10 mouse cellular contexts compared by ENCODE assay signal in the genomic region with DNA sequence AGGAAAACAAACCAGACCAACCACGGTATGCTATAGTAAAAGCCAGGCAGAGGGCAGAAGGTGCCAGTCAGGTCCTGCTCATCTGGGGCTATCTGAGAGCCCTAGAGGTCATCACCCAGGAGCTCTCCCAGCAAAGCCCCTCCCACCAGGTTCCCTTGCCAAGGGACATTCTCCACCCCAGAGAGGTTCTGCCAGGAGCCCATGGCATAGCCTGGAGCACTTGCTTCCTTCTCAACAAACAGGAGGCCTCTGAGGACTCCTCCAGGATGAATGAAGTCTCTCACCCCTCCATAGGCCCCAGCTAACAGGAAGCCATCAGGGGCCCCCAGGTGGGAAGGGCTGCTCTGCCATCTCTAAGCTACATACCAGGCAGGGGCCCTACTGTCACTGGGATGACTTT.
A peak's percentile ranks its signal among the peaks of the same experiment; 100 is the strongest.
DNase-seq lines count a peak whose midpoint lies in the region; ATAC-seq lines count a peak whose summit lies in the region.
"Had no signal": no experiment of that assay in that cellular context is flagged by ENCODE, and none has a peak within 500 bp of the region (broad histone marks: within the 10 kb centered on the region; RNA-seq: fewer than 3 reads in every experiment).

No protein-coding gene starts in this region.

- no peak for ATAC-seq in heart, embryonic 12.5 days (ENCODE audit: insufficient number of reproducible peaks, low FRiP score)
- ATAC-seq in liver, embryonic 16.5 days (ENCODE audit: low read depth), result no peak; the same call in 1 of the 2 replicates
- ATAC-seq in forebrain, embryonic 13.5 days, result no peak

- H3K27ac ChIP-seq in heart, embryonic 12.5 days (ENCODE audit: poor library complexity, severe bottlenecking), result no peak overlapping the region
- peak overlapping the region; percentile 40 for H3K27ac ChIP-seq in brown adipose tissue, adult 24 weeks (replicated peaks; ENCODE audit: low read depth, low read length)
- H3K27ac ChIP-seq in liver, embryonic 16.5 days (ENCODE audit: low read length), result peak overlapping the region; percentile 79
- H3K27ac ChIP-seq in forebrain, embryonic 13.5 days, result no peak overlapping the region

- peak; percentile 38 to 46 for DNase-seq in heart, postnatal 36 days
- peak; percentile 59 for DNase-seq in 416B (ENCODE audit: low read depth)
- DNase-seq in left cerebral cortex, postnatal 4 days, result no peak
- DNase-seq in frontal cortex, postnatal 14 days (ENCODE audit: low spot score in 2 of 2), result no peak
- DNase-seq: midbrain, embryonic 14.5 days; retina, postnatal 1 day had no signal

- H3K4me3 ChIP-seq in heart, embryonic 12.5 days, result no peak overlapping the region
- no peak overlapping the region for H3K4me3 ChIP-seq in brown adipose tissue, adult 24 weeks (ENCODE audit: insufficient read depth, low read depth, low read length)
- no peak overlapping the region for H3K4me3 ChIP-seq in liver, embryonic 16.5 days (ENCODE audit: low read depth, low read length)
- no peak overlapping the region for H3K4me3 ChIP-seq in forebrain, embryonic 13.5 days

- no peaks in the 10 kb centered on the region for H3K36me3 ChIP-seq in heart, embryonic 12.5 days
- H3K36me3 ChIP-seq in liver, embryonic 16.5 days (ENCODE audit: control insufficient read depth, insufficient read depth), result no peaks in the 10 kb centered on the region
- H3K36me3 ChIP-seq in forebrain, embryonic 13.5 days (ENCODE audit: poor library complexity, severe bottlenecking), result no peaks in the 10 kb centered on the region

- intact Hi-C loops in heart, postnatal 36 days (cut with DNase I), result loop anchor here (2.0 kb wide), 1 partner anchor 27 kb away; no protein-coding TSS in a partner anchor
- intact Hi-C loops in left cerebral cortex, postnatal 4 days (cut with DNase I), result no loop called here

- H3K9me3 ChIP-seq in heart, embryonic 12.5 days (replicated peaks), result no peaks in the 10 kb centered on the region
- no peaks in the 10 kb centered on the region for H3K9me3 ChIP-seq in liver, embryonic 16.5 days (replicated peaks; ENCODE audit: control insufficient read depth, low read length)
- no peaks in the 10 kb centered on the region for H3K9me3 ChIP-seq in forebrain, embryonic 13.5 days (replicated peaks)

- 68% methylated on average over 1 of the region's 1 CpGs for WGBS in heart, embryonic 12.5 days
- 33% methylated on average over 1 of the region's 1 CpGs for WGBS in liver, embryonic 16.5 days (ENCODE audit: insufficient replicate concordance)
- WGBS in forebrain, embryonic 13.5 days, result 88% methylated on average over 1 of the region's 1 CpGs

- H3K9ac ChIP-seq in heart, embryonic 12.5 days, result no peak overlapping the region
- H3K9ac ChIP-seq in liver, embryonic 16.5 days (ENCODE audit: low read depth, low read length), result peak overlapping the region; percentile 43
- H3K9ac ChIP-seq in forebrain, embryonic 13.5 days, result no peak overlapping the region

- H3K4me2 ChIP-seq in heart, embryonic 12.5 days, result no peak overlapping the region
- no peak overlapping the region; the same call in 1 of the 2 replicates for H3K4me2 ChIP-seq in liver, embryonic 16.5 days (ENCODE audit: low read depth, low read length)
- no peak overlapping the region for H3K4me2 ChIP-seq in forebrain, embryonic 13.5 days

- peaks cover 26% of the 10 kb centered on the region for H3K4me1 ChIP-seq in heart, embryonic 12.5 days (replicated peaks)
- H3K4me1 ChIP-seq in brown adipose tissue, adult 24 weeks (ENCODE audit: control insufficient read depth, insufficient read depth, insufficient read length, low read length), result peaks cover 30% of the 10 kb centered on the region
- H3K4me1 ChIP-seq in liver, embryonic 16.5 days (ENCODE audit: control insufficient read depth, low read depth, low read length), result peaks cover 72% of the 10 kb centered on the region
- peaks cover 7% of the 10 kb centered on the region; the same call in 1 of the 2 replicates for H3K4me1 ChIP-seq in forebrain, embryonic 13.5 days

- no peaks in the 10 kb centered on the region for H3K27me3 ChIP-seq in heart, embryonic 12.5 days (replicated peaks)
- no peaks in the 10 kb centered on the region for H3K27me3 ChIP-seq in liver, embryonic 16.5 days (ENCODE audit: control insufficient read depth, insufficient read depth, low read depth, low read length)
- no peaks in the 10 kb centered on the region for H3K27me3 ChIP-seq in forebrain, embryonic 13.5 days

Comparison
In these comparisons a context has a peak if more than half of its experiments do, and no peak if none do; other contexts are left out.
1. DNase-seq: peak in heart, postnatal 36 days (2 of 2) and 416B (single experiment); none in left cerebral cortex, postnatal 4 days (single experiment) and frontal cortex, postnatal 14 days (0 of 2).
2. H3K27ac ChIP-seq: peak in brown adipose tissue, adult 24 weeks (single experiment) and liver, embryonic 16.5 days (single experiment); none in heart, embryonic 12.5 days (single experiment) and forebrain, embryonic 13.5 days (single experiment).